8 mouse cellular contexts compared by ENCODE assay signal in genomic region chr2:58567866-58568719, GRCm38 (mm10). TPM values are rescaled to one million over a fixed set of nuclear protein-coding genes. Genes with fewer than 3 reads are reported as not detected.
DNase-seq lines count a peak whose midpoint lies in the region; ATAC-seq and TF ChIP-seq lines count a peak whose summit lies in the region.

No protein-coding gene starts in this region.

- ATAC-seq in forebrain, embryonic 15.5 days (replicated peaks) = no peak
- no peak for ATAC-seq in limb, embryonic 14.5 days (ENCODE audit: low FRiP score, low read depth)
- ATAC-seq in inflammation-experienced regulatory T-cells, adult 6 months = no peak

- peaks cover 22% of the 10 kb centered on the region for H3K4me1 ChIP-seq in bone marrow macrophage, adult 2 months (ENCODE audit: control insufficient read depth, insufficient read depth, low read length)
- peaks cover 45% of the 10 kb centered on the region for H3K4me1 ChIP-seq in forebrain, embryonic 15.5 days
- peaks cover 21% of the 10 kb centered on the region for H3K4me1 ChIP-seq in limb, embryonic 14.5 days (ENCODE audit: control insufficient read depth, insufficient read depth, low read length)
- H3K4me1 ChIP-seq in thymus, adult 2 months (replicated peaks; ENCODE audit: control insufficient read depth, insufficient read depth, low read length) = peaks cover 5% of the 10 kb centered on the region; the same call in 1 of the 2 replicates

- no peak for TF ChIP-seq CTCF in bone marrow macrophage, adult 2 months (IDR thresholded peaks at IDR 0.05; ENCODE audit: low read depth, low read length)
- no peak for TF ChIP-seq CTCF in thymus, adult 2 months (IDR thresholded peaks at IDR 0.05; ENCODE audit: borderline replicate concordance, control insufficient read depth, extremely low read depth, insufficient read depth, low read length, poor library complexity)

- H3K27me3 ChIP-seq in forebrain, embryonic 15.5 days = no peaks in the 10 kb centered on the region
- H3K27me3 ChIP-seq in limb, embryonic 14.5 days (ENCODE audit: control insufficient read depth, insufficient read depth, low read length) = no peaks in the 10 kb centered on the region
- H3K27me3 ChIP-seq in thymus, adult 2 months (ENCODE audit: control insufficient read depth, insufficient read depth, low read length) = no peaks in the 10 kb centered on the region; the same call in 1 of the 2 replicates

- peak overlapping the region; percentile 87 for H3K4me3 ChIP-seq in bone marrow macrophage, adult 2 months (ENCODE audit: insufficient read depth, low read length)
- H3K4me3 ChIP-seq in forebrain, embryonic 15.5 days = peak overlapping the region; percentile 81
- peak overlapping the region; percentile 86 for H3K4me3 ChIP-seq in limb, embryonic 14.5 days (replicated peaks; ENCODE audit: low read length)
- no peak overlapping the region for H3K4me3 ChIP-seq in thymus, adult 2 months (ENCODE audit: control insufficient read depth, insufficient read depth, low read length)

- peak; percentile 29 for DNase-seq in kidney, adult 18-20 months
- DNase-seq in kidney, adult 8-10 months = no peak
- DNase-seq in limb, embryonic 14.5 days (ENCODE audit: low spot score) = no peak
- peak; percentile 38 for DNase-seq in retina, postnatal 1 day
- no peak for DNase-seq in thymus, adult 2 months

- no peaks in the 10 kb centered on the region for H3K36me3 ChIP-seq in forebrain, embryonic 15.5 days
- no peaks in the 10 kb centered on the region for H3K36me3 ChIP-seq in limb, embryonic 14.5 days (ENCODE audit: control insufficient read depth, insufficient read depth, low read length)
- no peaks in the 10 kb centered on the region for H3K36me3 ChIP-seq in thymus, adult 2 months (ENCODE audit: control insufficient read depth, insufficient read depth, low read length)

- no peak for TF ChIP-seq POLR2A in bone marrow macrophage, adult 2 months (IDR thresholded peaks at IDR 0.05; ENCODE audit: borderline replicate concordance, low read depth, low read length)
- TF ChIP-seq POLR2A in limb, embryonic 14.5 days (IDR thresholded peaks at IDR 0.05; ENCODE audit: borderline replicate concordance, extremely low read depth, insufficient read depth, insufficient read length) = no peak
- TF ChIP-seq POLR2A in thymus, adult 2 months (IDR thresholded peaks at IDR 0.05; ENCODE audit: control insufficient read depth, extremely low read depth, insufficient read depth, low read length, poor library complexity) = no peak

- H3K9ac ChIP-seq in forebrain, embryonic 15.5 days (replicated peaks) = peak overlapping the region; percentile 96
- H3K9ac ChIP-seq in limb, embryonic 14.5 days (ENCODE audit: low read depth, low read length, severe bottlenecking) = peak overlapping the region; percentile 87

- peak overlapping the region; percentile 56 for H3K4me2 ChIP-seq in forebrain, embryonic 15.5 days (replicated peaks)
- peak overlapping the region; percentile 47 for H3K4me2 ChIP-seq in limb, embryonic 14.5 days (replicated peaks; ENCODE audit: low read depth, low read length, severe bottlenecking)

- WGBS in forebrain, embryonic 15.5 days = 7% methylated on average over 12 of the region's 12 CpGs
- 7% methylated on average over 12 of the region's 12 CpGs for WGBS in limb, embryonic 14.5 days
- whole genome bisulfite sequencing in thymus, adult 2 months = 35% methylated on average over 12 of the region's 12 CpGs

- peak overlapping the region; percentile 40 for H3K27ac ChIP-seq in bone marrow macrophage, adult 2 months (ENCODE audit: insufficient read depth, low read depth, low read length)
- H3K27ac ChIP-seq in forebrain, embryonic 15.5 days (replicated peaks) = peak overlapping the region; percentile 97
- H3K27ac ChIP-seq in limb, embryonic 14.5 days (replicated peaks; ENCODE audit: low read depth, low read length) = peak overlapping the region; percentile 97
- no peak overlapping the region for H3K27ac ChIP-seq in thymus, adult 2 months (ENCODE audit: control insufficient read depth, insufficient read depth, low read length)

- H3K9me3 ChIP-seq in forebrain, embryonic 15.5 days = no peaks in the 10 kb centered on the region
- H3K9me3 ChIP-seq in limb, embryonic 14.5 days (ENCODE audit: control insufficient read depth, low read length) = no peaks in the 10 kb centered on the region

RNA-seq across cellular contexts. Expression of gene Upp2, which starts 1.0 kb away (rescaled TPM):
- polyA plus RNA-seq in bone marrow macrophage, adult 2 months (2012; ENCODE audit: insufficient read depth, insufficient read length, missing spikeins) = 3.5 and 6.7 TPM in 2 replicates
- 14.4 and 16.1 TPM in 2 replicates for polyA plus RNA-seq in forebrain, embryonic 15.5 days (2015; fragmentation: Nextera tagmentation; extraction: Ambion mirVana)
- polyA plus RNA-seq in limb, embryonic 14.5 days (2012; rRNA removed) = 9.6 and 12.3 TPM in 2 replicates
- polyA plus RNA-seq in limb, embryonic 14.5 days (2014; fragmentation: Nextera tagmentation; extraction: Ambion mirVana) = 9.3 and 12.0 TPM in 2 replicates
- 0.84 and 1.8 TPM in 2 replicates for polyA plus RNA-seq in thymus, adult 2 months (2012; rRNA removed)
- under 1 TPM in 1 of 3 experiments, not detected in 2; 0.15 TPM for polyA plus RNA-seq in inflammation-experienced regulatory T-cells, adult 6 months (2017; shearing (Covaris generic))

RNA-seq across cellular contexts. Expression of gene Acvr1, which starts 1.1 kb away (rescaled TPM):
- polyA plus RNA-seq in bone marrow macrophage, adult 2 months (2012; ENCODE audit: insufficient read depth, insufficient read length, missing spikeins) = 11.2 and 14.2 TPM in 2 replicates
- 7.4 and 7.9 TPM in 2 replicates for polyA plus RNA-seq in forebrain, embryonic 15.5 days (2015; fragmentation: Nextera tagmentation; extraction: Ambion mirVana)
- 30.0 and 30.3 TPM in 2 replicates for polyA plus RNA-seq in limb, embryonic 14.5 days (2012; rRNA removed)
- polyA plus RNA-seq in limb, embryonic 14.5 days (2014; fragmentation: Nextera tagmentation; extraction: Ambion mirVana) = 13.2 and 13.7 TPM in 2 replicates
- polyA plus RNA-seq in thymus, adult 2 months (2012; rRNA removed) = 1.6 TPM in 2 replicates
- polyA plus RNA-seq in inflammation-experienced regulatory T-cells, adult 6 months (2017; shearing (Covaris generic)) = under 1 TPM; 0.27 to 0.39 (median 0.32) TPM

Comparison
In these comparisons a context has a peak if more than half of its experiments do, and no peak if none do; other contexts are left out.
1. DNase-seq: peak in kidney, adult 18-20 months (single experiment) and retina, postnatal 1 day (single experiment); none in kidney, adult 8-10 months (0 of 2), limb, embryonic 14.5 days (single experiment) and thymus, adult 2 months (single experiment).